Mouse (Mus musculus) ES-E14 (cell line): ENCODE results near the gene Myh3.

Experiments
- CHD2 ChIP-seq: IDR thresholded peaks from 2 replicates; pipeline ENCODE4 v1.6.1; 2014; ENCODE audit warnings: mild to moderate bottlenecking, low read depth, low read length, inconsistent platforms
- HCFC1 ChIP-seq: IDR thresholded peaks from 2 replicates; pipeline ENCODE4 v1.6.1; 2012; ENCODE audit warnings: low read length, inconsistent platforms, borderline replicate concordance; ENCODE audit not compliant: insufficient read depth
- MAFK ChIP-seq: IDR thresholded peaks from 2 replicates; pipeline ENCODE4 v1.6.1; 2014; ENCODE audit warnings: mild to moderate bottlenecking, low read depth, low read length, inconsistent platforms; ENCODE audit not compliant: insufficient read depth
- ZC3H11A ChIP-seq: IDR thresholded peaks from 2 replicates; pipeline ENCODE4 v1.6.1; 2012; ENCODE audit warnings: low read depth, mild to moderate bottlenecking, inconsistent platforms, low read length, borderline replicate concordance

- no peak for TF ChIP-seq HCFC1
- no peak for TF ChIP-seq ZC3H11A
- no peak for TF ChIP-seq MAFK
- TF ChIP-seq CHD2, result no peak
Measured at GRCm38 (mm10) chr11:67104242-67104641, 26.1 kb downstream of the Myh3 start.
